Mouse (Mus musculus): ENCODE data around the gene Sh3gl1. TPM values are rescaled to one million over a fixed set of nuclear protein-coding genes. Genes with fewer than 3 reads are reported as not detected.
A peak's percentile ranks its signal among the peaks of the same experiment; 100 is the strongest.
"Not testable (repeated sequence)": the region's sequence is repeated elsewhere in the genome, so short reads cannot be mapped to it uniquely, and the experiment has no call there.

Sh3gl1 gene
- 10 to 100 TPM; 18.3 to 20.4 TPM for total RNA-seq (2021)
- long read RNA-seq, experiment 1, transcript Sh3gl1-201 (10 exons, 2,073 nt): major isoform, 36 of 38 reads
- long read RNA-seq, experiment 1, partial matches to known transcripts: 0 of 38 reads
- long read RNA-seq, experiment 1, other reads (novel, unspliced or antisense): 2 of 38 reads
- long read RNA-seq, experiment 2, transcript Sh3gl1-201 (10 exons, 2,073 nt): major isoform, 44 of 50 reads
- long read RNA-seq, experiment 2, partial matches to known transcripts: 3 of 50 reads
- long read RNA-seq, experiment 2, other reads (novel, unspliced or antisense): 3 of 50 reads

- DNase-seq: peak; percentile 99
- intact Hi-C loops (cut with DNase I; ENCODE audit: low total_unique reads): no loop called here
Measured at GRCm38 (mm10) chr17:56036176-56036900, at the start of gene Sh3gl1. Gene Sh3gl1, minus strand, starts transcription at chr17:56036635.

DNA sequence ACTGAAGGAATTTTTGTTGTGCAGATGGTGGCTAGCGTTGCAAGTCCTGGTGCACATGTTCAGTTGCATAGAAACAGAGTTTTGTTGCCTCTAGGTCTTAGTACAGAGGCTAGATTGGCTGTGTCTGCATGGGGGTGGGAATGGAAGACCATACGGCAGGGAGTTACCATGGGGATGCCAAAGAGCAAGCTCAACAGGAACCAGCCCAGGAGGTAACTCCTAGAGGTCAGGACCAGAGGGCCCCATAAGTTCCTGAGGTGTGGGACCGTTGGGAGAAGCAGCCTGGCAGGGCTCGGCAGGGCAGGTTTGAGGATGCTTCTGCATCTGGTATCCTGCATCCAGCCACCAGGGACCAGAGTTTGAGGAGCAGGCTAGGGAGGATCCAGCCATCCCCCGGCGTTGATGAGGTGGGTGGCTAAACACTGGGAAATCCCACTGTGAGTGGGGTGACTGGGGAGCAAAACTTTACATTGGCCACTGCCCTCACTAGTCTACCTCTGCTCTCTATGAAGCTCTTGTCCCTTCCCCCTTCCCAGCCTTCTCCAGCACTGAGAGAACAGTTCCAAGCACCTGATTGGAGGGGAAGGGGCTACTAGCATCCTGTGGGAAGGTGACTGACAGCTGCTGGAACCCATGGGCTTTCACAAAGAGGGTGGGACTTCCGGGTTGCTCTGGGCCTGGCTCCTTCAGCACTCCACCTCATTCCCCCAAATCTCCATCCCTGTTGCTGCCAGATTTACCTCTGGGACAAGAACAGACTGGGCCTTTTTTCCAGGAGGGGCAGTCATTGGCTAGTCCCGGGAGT is 44.5 kb upstream of the Sh3gl1 start:
- no peak for DNase-seq
- intact Hi-C loops (cut with DNase I; ENCODE audit: low total_unique reads): no loop called here

- no peak for DNase-seq
- intact Hi-C loops (cut with DNase I; ENCODE audit: low total_unique reads): no loop called here
Measured at GRCm38 (mm10) chr17:56079921-56080320, 43.5 kb upstream of the Sh3gl1 start.

- peak; percentile 100 for DNase-seq
- intact Hi-C loops (cut with DNase I; ENCODE audit: low total_unique reads): no loop called here
Measured at GRCm38 (mm10) chr17:56078880-56079795, 42.7 kb upstream of the Sh3gl1 start, which contains the start of gene Hdgfl2. Gene Hdgfl2, plus strand, starts transcription at chr17:56079634.

- DNase-seq; intact Hi-C loops (cut with DNase I; ENCODE audit: low total_unique reads): not testable (repeated sequence)
Measured at GRCm38 (mm10) chr17:56078361-56078760, 41.9 kb upstream of the Sh3gl1 start.

GRCm38 (mm10) chr17:56077523-56077922 is 41.1 kb upstream of the Sh3gl1 start:
- intact Hi-C loops (cut with DNase I; ENCODE audit: low total_unique reads): no loop called here

DNA sequence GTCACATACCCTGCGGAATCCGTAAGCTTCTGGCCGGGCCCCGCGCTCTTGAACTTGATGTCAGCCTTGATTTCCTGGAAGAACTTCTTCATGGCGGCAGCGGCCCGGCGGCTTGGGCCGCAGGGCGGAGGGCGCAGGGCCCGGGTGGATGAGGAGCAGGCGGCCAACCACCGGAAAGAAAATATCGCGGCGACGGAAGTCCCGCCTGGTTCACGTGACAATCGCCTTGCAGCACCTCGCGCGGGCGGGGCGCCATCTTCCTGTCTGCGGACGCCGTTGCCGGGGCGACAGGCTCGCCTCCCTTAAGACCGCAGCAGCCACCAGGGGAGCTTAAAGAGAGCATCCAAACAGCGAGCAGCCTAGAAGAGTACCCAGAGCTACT is 38.4 kb upstream of the Sh3gl1 start, which contains the start of gene Ubxn6:
Gene Ubxn6, minus strand, starts transcription at position 202 of the 382 bp plus-strand sequence.
- intact Hi-C loops (cut with DNase I; ENCODE audit: low total_unique reads): no loop called here
- DNase-seq: peak; percentile 99

More at GRCm38 (mm10) chr17:56077523-56077922, 41.1 kb upstream of the Sh3gl1 start:
- no peak for DNase-seq

GRCm38 (mm10) chr17:56074097-56074826 is 37.8 kb upstream of the Sh3gl1 start:
- DNase-seq: peak; percentile 88
- intact Hi-C loops (cut with DNase I; ENCODE audit: low total_unique reads): no loop called here

GRCm38 (mm10) chr17:56072243-56072642 is 35.8 kb upstream of the Sh3gl1 start:
- DNase-seq: no peak
- intact Hi-C loops (cut with DNase I; ENCODE audit: low total_unique reads): no loop called here

GRCm38 (mm10) chr17:56071126-56071525 is 34.7 kb upstream of the Sh3gl1 start:
- no peak for DNase-seq
- intact Hi-C loops (cut with DNase I; ENCODE audit: low total_unique reads): no loop called here

- DNase-seq: no peak
- intact Hi-C loops (cut with DNase I; ENCODE audit: low total_unique reads): no loop called here
Measured at GRCm38 (mm10) chr17:56069066-56069465, 32.6 kb upstream of the Sh3gl1 start.

DNA sequence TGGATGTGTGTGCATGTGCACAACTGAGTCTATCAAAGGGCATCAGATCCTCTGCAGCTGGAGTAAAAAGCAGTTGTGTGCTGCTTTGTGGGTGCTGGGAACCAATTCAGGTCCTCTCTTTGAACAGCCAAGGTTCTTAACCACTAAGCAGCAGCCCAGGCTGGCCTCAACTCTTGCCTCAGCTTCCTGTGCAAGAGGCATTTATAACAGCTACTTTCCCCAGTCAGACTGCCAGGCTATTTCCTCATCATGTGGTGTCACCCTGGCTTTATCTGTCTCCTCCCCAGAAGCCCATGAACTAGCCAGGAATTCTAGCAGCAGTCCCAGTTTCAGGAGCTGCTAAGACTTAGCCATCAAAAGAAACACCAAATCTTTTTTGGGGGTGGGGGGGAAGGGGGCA is 30.0 kb upstream of the Sh3gl1 start:
- no peak for DNase-seq
- intact Hi-C loops (cut with DNase I; ENCODE audit: low total_unique reads): no loop called here

DNA sequence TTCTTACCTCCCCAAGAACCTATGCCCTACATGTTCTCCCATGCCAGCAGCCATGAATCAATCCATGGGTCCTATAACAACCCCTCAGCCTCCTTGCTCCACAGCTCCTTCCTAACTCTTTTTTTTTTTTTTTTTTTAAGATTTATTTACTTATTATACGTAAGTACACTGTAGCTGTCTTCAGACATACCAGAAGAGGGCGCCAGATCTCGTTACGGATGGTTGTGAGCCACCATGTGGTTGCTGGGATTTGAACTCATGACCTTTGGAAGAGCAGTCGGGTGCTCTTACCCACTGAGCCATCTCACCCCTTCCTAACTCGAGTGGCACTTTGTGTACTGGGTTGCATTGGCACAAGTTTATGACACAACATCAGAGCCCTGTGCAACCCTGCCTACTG is 29.3 kb upstream of the Sh3gl1 start:
- intact Hi-C loops (cut with DNase I; ENCODE audit: low total_unique reads); DNase-seq: not testable (repeated sequence)

DNA sequence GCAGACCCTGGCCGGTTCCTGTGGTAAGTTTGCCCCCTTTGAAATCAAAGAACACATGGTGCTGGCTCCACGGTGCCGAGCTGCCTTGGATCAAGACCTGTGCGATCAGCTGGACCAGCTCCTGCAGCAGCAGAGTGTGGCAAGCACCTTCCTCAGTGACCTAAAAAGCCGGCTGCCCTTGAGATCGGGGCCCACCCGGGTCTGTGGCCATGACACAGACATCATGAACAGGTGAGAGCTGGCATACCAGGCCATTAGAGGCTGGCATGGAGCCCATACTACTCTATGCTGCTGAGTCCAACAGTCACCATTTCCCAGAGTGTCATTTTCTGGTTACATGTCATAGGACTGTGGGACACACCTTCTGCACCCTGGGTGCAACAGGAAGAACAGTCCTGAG is 25.6 kb upstream of the Sh3gl1 start:
- no peak for DNase-seq
- intact Hi-C loops (cut with DNase I; ENCODE audit: low total_unique reads): no loop called here

DNA sequence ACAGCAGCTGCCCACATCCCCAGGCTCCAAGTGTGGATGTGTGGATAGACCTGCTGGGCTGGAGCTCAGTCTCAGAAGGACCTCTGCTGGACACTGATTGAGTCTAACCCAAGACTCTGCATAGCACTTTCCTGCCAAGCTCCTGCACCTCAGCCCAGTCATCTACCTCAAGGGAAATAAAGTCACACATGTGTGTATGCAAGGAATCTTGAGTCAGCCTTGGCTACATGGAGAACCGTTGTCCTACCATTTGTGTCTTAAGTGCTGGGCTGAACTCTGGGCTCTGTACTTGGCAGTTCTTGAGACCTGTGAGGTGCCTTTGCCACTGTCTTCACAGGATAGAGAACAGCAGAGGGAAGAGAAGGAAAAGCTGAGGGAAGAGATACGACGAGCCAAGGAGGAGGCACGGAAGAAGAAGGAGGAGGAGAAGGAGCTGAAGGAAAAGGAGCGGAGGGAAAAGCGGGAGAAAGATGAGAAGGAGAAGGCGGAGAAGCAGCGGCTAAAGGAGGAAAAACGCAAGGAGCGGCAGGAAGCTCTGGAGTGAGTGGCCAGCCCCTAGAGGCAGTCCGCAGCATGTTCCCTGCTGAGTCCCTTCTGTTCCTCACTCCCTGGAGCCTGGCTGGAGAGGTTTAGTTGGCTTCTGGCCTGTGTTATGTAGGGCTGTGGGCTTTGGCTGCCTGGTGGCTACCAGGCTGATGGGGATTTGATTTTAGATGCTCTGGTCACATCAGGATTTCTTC is 21.1 kb upstream of the Sh3gl1 start:
- no peak for DNase-seq
- intact Hi-C loops (cut with DNase I; ENCODE audit: low total_unique reads): no loop called here

DNA sequence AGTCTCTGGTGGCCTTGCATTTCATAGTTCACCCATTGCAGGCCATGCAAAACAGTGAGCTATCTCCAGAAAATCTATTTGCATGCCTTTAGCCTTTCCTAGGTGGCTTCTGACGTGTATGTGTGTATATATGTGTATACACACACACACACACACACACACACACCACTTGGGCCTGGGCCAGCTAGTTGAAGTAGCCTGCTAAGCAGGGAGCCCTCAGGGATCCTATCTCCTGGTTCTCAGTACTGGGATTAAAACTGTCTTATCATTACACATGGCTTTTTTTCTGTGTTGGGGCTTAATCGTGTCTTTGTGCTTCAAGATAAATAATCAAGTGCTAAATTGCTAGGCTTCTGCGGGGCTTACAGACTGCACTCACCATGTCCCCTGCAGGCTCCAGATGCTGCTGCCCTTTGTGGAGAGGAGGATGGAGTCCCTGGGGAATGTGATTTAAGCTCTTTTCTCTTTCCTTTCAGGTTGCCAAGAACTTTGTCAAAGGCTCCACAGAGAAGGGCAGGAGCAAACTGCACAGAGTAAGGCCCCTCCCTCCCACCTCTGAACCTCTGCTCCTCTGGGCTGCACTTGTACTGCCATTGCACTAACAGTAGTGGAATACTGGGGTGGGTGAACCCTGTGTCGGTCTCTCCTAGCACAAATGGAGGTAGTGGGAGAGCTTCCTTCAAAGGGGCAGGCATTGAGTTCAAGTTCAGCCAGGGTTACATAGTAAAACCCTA is 19.7 kb upstream of the Sh3gl1 start:
- DNase-seq: no peak
- intact Hi-C loops (cut with DNase I; ENCODE audit: low total_unique reads): no loop called here

DNA sequence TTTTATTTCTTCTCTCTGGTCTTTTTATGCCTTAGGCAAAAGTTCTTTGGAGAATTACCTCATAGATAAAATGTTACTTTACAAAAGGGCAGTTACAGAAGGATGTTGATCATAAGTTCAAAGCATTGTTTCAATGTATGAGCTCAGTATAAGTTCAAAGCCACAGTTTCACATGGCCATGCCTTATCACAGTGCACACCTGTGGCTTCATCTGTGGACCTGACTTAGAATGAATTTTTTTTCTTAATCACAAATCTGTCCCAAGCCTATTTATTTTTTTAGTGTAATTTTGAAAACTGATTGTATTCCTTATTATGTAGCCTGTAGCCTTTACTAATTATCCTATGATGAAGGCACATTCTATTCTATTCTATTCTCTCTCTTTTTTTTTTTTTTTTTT is 18.5 kb upstream of the Sh3gl1 start:
- intact Hi-C loops (cut with DNase I; ENCODE audit: low total_unique reads): no loop called here
- no peak for DNase-seq
